Mouse (Mus musculus) CD8-positive naive resting alpha-beta T cell, adult 2 months (primary cell): Measurements from ENCODE around the gene Ctu1.
"Not testable (repeated sequence)": the region's sequence is repeated elsewhere in the genome, so short reads cannot be mapped to it uniquely, and the experiment has no call there.

Experiments used
- DNase-seq, 2 experiments: peaks; one replicate each; pipeline ENCODE4 v3.0.0; 2022; ENCODE audit warnings: low read depth in 2 of 2, low spot score in 2 of 2

The Ctu1 gene

GRCm38 (mm10) chr7:43671809-43672580 lies at the start of gene Ctu1:
TSS of gene Ctu1 (plus strand) at chr7:43672016.
- peak; percentile 70 to 80 for DNase-seq

- no peak for DNase-seq
Measured at GRCm38 (mm10) chr7:43622927-43623326, 48.9 kb upstream of the Ctu1 start.

GRCm38 (mm10) chr7:43623819-43624218 lies 48.0 kb upstream of the Ctu1 start:
- no peak for DNase-seq

GRCm38 (mm10) chr7:43625065-43625464 lies 46.8 kb upstream of the Ctu1 start:
- DNase-seq: no peak

- DNase-seq: no peak
Measured at GRCm38 (mm10) chr7:43625794-43626422, 45.9 kb upstream of the Ctu1 start.

- no peak for DNase-seq
Measured at GRCm38 (mm10) chr7:43633940-43634339, 37.9 kb upstream of the Ctu1 start.

GRCm38 (mm10) chr7:43634500-43634899 lies 37.3 kb upstream of the Ctu1 start, which contains the start of gene Ceacam18:
TSS of gene Ceacam18 (plus strand) at chr7:43634707.
- no peak for DNase-seq

GRCm38 (mm10) chr7:43636194-43636593 lies 35.6 kb upstream of the Ctu1 start:
- DNase-seq: no peak

- DNase-seq: no peak
Measured at GRCm38 (mm10) chr7:43637118-43637517, 34.7 kb upstream of the Ctu1 start.

- no peak for DNase-seq
Measured at GRCm38 (mm10) chr7:43642587-43642986, 29.2 kb upstream of the Ctu1 start.

GRCm38 (mm10) chr7:43643046-43643652 lies 28.7 kb upstream of the Ctu1 start:
- no peak for DNase-seq

- no peak for DNase-seq
Measured at GRCm38 (mm10) chr7:43652683-43653082, 19.1 kb upstream of the Ctu1 start.

GRCm38 (mm10) chr7:43654519-43654918 lies 17.3 kb upstream of the Ctu1 start:
- DNase-seq: no peak

- DNase-seq: no peak
Measured at GRCm38 (mm10) chr7:43656232-43656631, 15.6 kb upstream of the Ctu1 start.

- no peak for DNase-seq
Measured at GRCm38 (mm10) chr7:43660002-43660401, 11.8 kb upstream of the Ctu1 start, which contains the start of gene Siglece. TSS of gene Siglece (minus strand) at chr7:43660161.

GRCm38 (mm10) chr7:43662804-43663203 lies 9.0 kb upstream of the Ctu1 start:
- DNase-seq: no peak

GRCm38 (mm10) chr7:43667221-43667620 lies 4.6 kb upstream of the Ctu1 start:
- not testable (repeated sequence) for DNase-seq

GRCm38 (mm10) chr7:43668582-43668981 lies 3.2 kb upstream of the Ctu1 start:
- peak; percentile 25 to 40 for DNase-seq

GRCm38 (mm10) chr7:43671064-43671808 lies 580 bp upstream of the Ctu1 start:
- DNase-seq: no peak

GRCm38 (mm10) chr7:43672581-43673260 lies 905 bp downstream of the Ctu1 start:
- no peak for DNase-seq

- DNase-seq: no peak
Measured at GRCm38 (mm10) chr7:43675091-43675490, 3.3 kb downstream of the Ctu1 start.
